9 mouse cellular contexts compared by ENCODE assay signal in the genomic region with DNA sequence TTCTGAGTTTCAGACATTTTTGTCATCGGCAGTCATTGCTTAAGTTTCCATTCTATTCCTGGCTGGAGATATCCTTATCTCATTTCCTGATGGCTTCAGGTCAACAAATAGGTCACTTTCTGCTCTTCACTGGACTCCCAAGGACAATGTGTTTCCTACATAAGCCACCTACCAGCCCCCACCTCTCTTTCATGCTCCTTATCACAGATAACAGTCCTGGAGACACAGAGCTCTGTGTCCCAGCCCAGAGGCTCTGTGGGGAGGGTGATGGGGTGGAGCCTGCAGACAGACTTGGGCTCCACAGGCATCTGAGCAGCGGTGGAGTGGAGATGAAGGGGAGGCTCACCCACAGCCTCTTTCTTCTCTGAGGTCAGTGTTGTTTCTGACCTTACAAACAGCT.
A peak's percentile ranks its signal among the peaks of the same experiment; 100 is the strongest.
DNase-seq lines count a peak whose midpoint lies in the region; ATAC-seq lines count a peak whose summit lies in the region.
"Had no signal": no experiment of that assay in that cellular context is flagged by ENCODE, and none has a peak within 500 bp of the region (broad histone marks: within the 10 kb centered on the region; RNA-seq: fewer than 3 reads in every experiment).

No protein-coding gene starts in this region.

- no peak for ATAC-seq in inflammation-experienced regulatory T-cells, adult 6 months

- DNase-seq in adrenal gland, adult 2 months: peak; percentile 58
- no peak for DNase-seq in adrenal gland, adult 18-20 months (ENCODE audit: low spot score in 2 of 2)
- DNase-seq in embryo, embryonic 11 days: peak; percentile 25
- DNase-seq in kidney, postnatal 10 days: peak; percentile 26
- peak; percentile 42 for DNase-seq in lung, postnatal 10 days
- no peak for DNase-seq in urinary bladder, postnatal 4 days (ENCODE audit: low spot score in 2 of 2)
- no peak for DNase-seq in Muller cell, postnatal 12 days (ENCODE audit: inconsistent ontology term)
- DNase-seq: midbrain, embryonic 14.5 days had no signal

Comparison
In these comparisons a context has a peak if more than half of its experiments do, and no peak if none do; other contexts are left out.
1. DNase-seq: peak in adrenal gland, adult 2 months (single experiment), embryo, embryonic 11 days (single experiment), kidney, postnatal 10 days (single experiment) and lung, postnatal 10 days (single experiment); none in adrenal gland, adult 18-20 months (0 of 2), urinary bladder, postnatal 4 days (0 of 2) and Muller cell, postnatal 12 days (single experiment).